Mouse (Mus musculus) cerebellum, adult 2 months (tissue): ENCODE measurements around the gene Spem2.

Experiments used
- CTCF ChIP-seq: fragments of 200-500 bp; IDR thresholded peaks from 2 replicates; pipeline ENCODE4 v1.5.1; 2011; ENCODE audit warnings: low read depth, mild to moderate bottlenecking, control low read depth, low read length, moderate library complexity, borderline replicate concordance; ENCODE audit not compliant: insufficient read depth
- POLR2A ChIP-seq: fragments of 200-500 bp; IDR thresholded peaks from 2 replicates; pipeline ENCODE4 v1.6.1; 2011; ENCODE audit warnings: low read length, control low read depth, borderline replicate concordance; ENCODE audit not compliant: insufficient read depth

- TF ChIP-seq POLR2A: no peak
- no peak for TF ChIP-seq CTCF
Observed at GRCm38 (mm10) chr11:69834001-69834549, 15.8 kb upstream of the Spem2 start.
